Mouse (Mus musculus): Measurements from ENCODE around the gene Stk11ip. TPM values are rescaled to one million over a fixed set of nuclear protein-coding genes. Genes with fewer than 3 reads are reported as not detected.

Gene Stk11ip
- total and polyA plus RNA-seq, 3 experiments: 16.0 to 36.9 (median 17.3) TPM

DNA sequence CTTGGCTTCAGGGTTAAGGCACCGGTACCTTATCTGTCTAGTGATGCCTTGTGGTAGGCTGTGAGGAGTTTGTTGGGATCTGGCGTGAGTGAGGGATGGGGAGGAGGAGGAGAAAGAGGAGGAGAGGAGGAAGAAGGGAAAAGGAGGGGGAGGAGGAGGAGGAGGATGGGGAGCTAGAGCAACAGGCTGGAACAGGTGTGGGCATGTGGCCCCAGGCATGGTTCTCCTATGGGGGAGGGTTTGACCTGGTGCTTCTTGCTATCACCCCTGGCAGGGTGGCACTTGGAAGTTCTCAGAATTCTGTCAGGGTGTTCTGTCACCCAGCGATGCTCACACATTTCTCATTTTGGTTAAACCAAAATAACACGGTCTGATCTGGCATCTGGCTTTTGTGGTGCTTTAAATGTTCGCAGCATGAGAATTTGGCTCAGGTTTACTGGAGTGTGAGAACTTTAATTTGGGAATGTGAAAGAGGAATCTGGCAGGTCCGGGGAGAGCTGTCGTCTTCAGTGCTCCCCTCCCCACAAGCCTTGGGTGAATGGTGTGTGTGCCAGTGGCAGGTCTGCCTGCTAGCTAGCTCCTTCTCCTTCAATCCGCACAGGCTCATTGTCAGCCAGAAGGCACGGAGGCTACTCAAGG is 34.9 kb downstream of the Stk11ip start:
- no peak overlapping the region for H3K4me3 ChIP-seq (replicated peaks in 1 of 3; ENCODE audit: low read depth in 2 of 3, low read length in 2 of 3, poor library complexity in 1 of 3)
- in situ Hi-C loops (cut with MboI; ENCODE audit: low pct_ligation_motif_present, low pct_unique_long_range_greater_than_20kb, low sequenced_read_pairs) (loop anchor here (5.0 to 25.0 kb wide), 2 partner anchors 36 to 219 kb away; no protein-coding TSS in a partner anchor), dilution Hi-C loops (cut with MboI; ENCODE audit: extremely low pct_ligation_motif_present, extremely low pct_unique_long_range_greater_than_20kb, low sequenced_read_pairs) (no loop called here)

DNA sequence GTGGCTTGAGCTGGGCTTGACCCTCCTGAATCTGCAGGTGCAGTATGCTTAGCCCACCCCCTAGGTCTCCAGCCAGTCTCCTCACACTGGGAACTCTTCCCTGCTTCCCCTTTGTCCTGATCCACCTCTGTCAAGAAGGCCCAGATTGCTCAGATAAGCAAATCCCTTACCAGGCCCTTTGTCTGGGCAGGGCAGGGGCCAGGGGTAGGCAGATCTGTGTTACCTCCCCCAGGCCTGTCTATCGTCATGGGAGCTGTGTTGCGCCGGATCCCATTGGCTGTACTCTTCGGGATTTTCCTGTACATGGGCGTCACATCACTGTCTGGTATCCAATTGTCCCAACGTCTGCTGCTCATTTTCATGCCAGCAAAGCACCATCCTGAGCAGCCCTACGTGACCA is 35.7 kb downstream of the Stk11ip start:
- Histone ChIP-seq H3K27me3 (replicated peaks) (peaks cover 28% of the 10 kb centered on the region), H3K4me2 (ENCODE audit: insufficient read depth, low read depth, poor library complexity, severe bottlenecking) (no peak overlapping the region), H3K27ac (ENCODE audit: insufficient read depth, low read depth) (no peak overlapping the region), H3K4me3 (replicated peaks in 1 of 3; ENCODE audit: low read depth in 2 of 3, low read length in 2 of 3, poor library complexity in 1 of 3) (no peak overlapping the region), H3K9me3 (replicated peaks; ENCODE audit: low read length) (no peaks in the 10 kb centered on the region), H3K4me1 (ENCODE audit: control insufficient read depth in 1 of 2, insufficient read depth in 2 of 2) (peaks cover 3 to 16% of the 10 kb centered on the region in 2 experiments), H3K79me2 (replicated peaks; ENCODE audit: control insufficient read depth, extremely low read depth, insufficient read depth, poor library complexity, severe bottlenecking) (no peaks in the 10 kb centered on the region), H3K9ac (ENCODE audit: insufficient read depth, low read depth) (no peak overlapping the region), H3K36me3 (replicated peaks in 1 of 2; ENCODE audit: control insufficient read depth in 1 of 2, insufficient read depth in 1 of 2, low read length in 1 of 2) (no peaks in the 10 kb centered on the region)
- dilution Hi-C loops (cut with MboI; ENCODE audit: extremely low pct_ligation_motif_present, extremely low pct_unique_long_range_greater_than_20kb, low sequenced_read_pairs): no loop called here
- no peak for DNase-seq (ENCODE audit: extremely low read depth)
- TF ChIP-seq TBP (conservative IDR thresholded peaks at IDR 0.05; ENCODE audit: low read depth, low read length) (no peak), ZMIZ1 (IDR thresholded peaks at IDR 0.05; ENCODE audit: low read depth, low read length) (no peak), JUN (IDR thresholded peaks at IDR 0.05; ENCODE audit: insufficient read depth, low read depth, low read length) (no peak), E2F4 (IDR thresholded peaks at IDR 0.05; ENCODE audit: insufficient replicate concordance, low read depth, low read length) (no peak), GABPA (IDR thresholded peaks at IDR 0.05; ENCODE audit: insufficient replicate concordance, low read depth, low read length) (no peak), CHD1 (IDR thresholded peaks at IDR 0.05; ENCODE audit: low read depth, low read length) (no peak), UBTF (IDR thresholded peaks at IDR 0.05; ENCODE audit: low read depth, low read length) (no peak), ZC3H11A (IDR thresholded peaks at IDR 0.05; ENCODE audit: low read depth, low read length) (no peak), POLR2A (IDR thresholded peaks at IDR 0.05; ENCODE audit: low read depth, low read length) (no peak)
- in situ Hi-C loops (cut with MboI; ENCODE audit: low pct_ligation_motif_present, low pct_unique_long_range_greater_than_20kb, low sequenced_read_pairs): loop anchor here (5.0 to 25.0 kb wide), 2 partner anchors 35 to 220 kb away; no protein-coding TSS in a partner anchor

More for the DNA sequence above, 34.9 kb downstream of the Stk11ip start:
- no peak for TF ChIP-seq MEF2A (IDR thresholded peaks at IDR 0.05; ENCODE audit: borderline replicate concordance, low read depth, low read length)
- TF ChIP-seq IRF4 (IDR thresholded peaks at IDR 0.05; ENCODE audit: low read depth, low read length): no peak
- TF ChIP-seq MAX (IDR thresholded peaks at IDR 0.05; ENCODE audit: low read length): no peak
- TF ChIP-seq SMC3 (IDR thresholded peaks at IDR 0.05; ENCODE audit: low read depth, low read length): no peak
- TF ChIP-seq MAZ (IDR thresholded peaks at IDR 0.05; ENCODE audit: low read depth, low read length): no peak
- no peak for TF ChIP-seq ZMIZ1 (IDR thresholded peaks at IDR 0.05; ENCODE audit: low read depth, low read length)
- no peak overlapping the region for H3K9ac ChIP-seq (ENCODE audit: insufficient read depth, low read depth)
- H3K9me3 ChIP-seq (replicated peaks; ENCODE audit: low read length): no peaks in the 10 kb centered on the region
- no peaks in the 10 kb centered on the region for H3K36me3 ChIP-seq (replicated peaks in 1 of 2; ENCODE audit: control insufficient read depth in 1 of 2, insufficient read depth in 1 of 2, low read length in 1 of 2)
- H3K4me1 ChIP-seq (ENCODE audit: control insufficient read depth in 1 of 2, insufficient read depth in 2 of 2): peaks cover 3 to 16% of the 10 kb centered on the region in 2 experiments
- no peak overlapping the region for H3K27ac ChIP-seq (ENCODE audit: insufficient read depth, low read depth)
- H3K27me3 ChIP-seq (replicated peaks): peaks cover 36% of the 10 kb centered on the region
- DNase-seq (ENCODE audit: extremely low read depth): no peak
- H3K79me2 ChIP-seq (replicated peaks; ENCODE audit: control insufficient read depth, extremely low read depth, insufficient read depth, poor library complexity, severe bottlenecking): no peaks in the 10 kb centered on the region
- H3K4me2 ChIP-seq (ENCODE audit: insufficient read depth, low read depth, poor library complexity, severe bottlenecking): no peak overlapping the region
